Mouse (Mus musculus) midbrain, embryonic 11.5 days (tissue): ENCODE data around the gene Axin2. TPM values are rescaled to one million over a fixed set of nuclear protein-coding genes. Genes with fewer than 3 reads are reported as not detected.

Experiments used
- ATAC-seq: fragments of 200-750 bp; cut with Nextera tagmentation; 2 replicates; pipeline ENCODE4 v1.8.0; 2017; ENCODE audit warnings: moderate TSS enrichment, moderate library complexity; ENCODE audit not compliant: low FRiP score
- DNase-seq: peaks from one replicate; pipeline ENCODE4 v3.0.0; 2015; ENCODE audit warnings: low spot score; ENCODE audit errors: missing footprints
- H3K27ac ChIP-seq: fragments of 300-500 bp; sonication (generic); 2 replicates; pipeline ENCODE4 v1.5.1; 2014; ENCODE audit warnings: low read depth, low read length
- H3K27me3 ChIP-seq: fragments of 300-500 bp; sonication (generic); 2 replicates; pipeline ENCODE4 v1.6.1; 2014; ENCODE audit warnings: mild to moderate bottlenecking, low read length, moderate library complexity, mixed read lengths; ENCODE audit not compliant: control insufficient read depth, insufficient read depth
- H3K36me3 ChIP-seq: fragments of 300-500 bp; sonication (generic); 2 replicates; pipeline ENCODE4 v1.6.1; 2014; ENCODE audit warnings: mild to moderate bottlenecking, low read length, moderate library complexity, mixed read lengths; ENCODE audit not compliant: control insufficient read depth, insufficient read depth
- H3K4me1 ChIP-seq: fragments of 300-500 bp; sonication (generic); 2 replicates; pipeline ENCODE4 v1.6.1; 2014; ENCODE audit warnings: low read length; ENCODE audit not compliant: control insufficient read depth, insufficient read depth
- H3K4me2 ChIP-seq: fragments of 300-500 bp; sonication (generic); 2 replicates; pipeline ENCODE4 v1.6.1; 2014; ENCODE audit warnings: mild to moderate bottlenecking, moderate library complexity
- H3K4me3 ChIP-seq: fragments of 300-500 bp; sonication (generic); 2 replicates; pipeline ENCODE4 v1.5.1; 2014; ENCODE audit warnings: low read depth, low read length
- H3K9ac ChIP-seq: fragments of 300-500 bp; sonication (generic); 2 replicates; pipeline ENCODE4 v1.6.1; 2014; ENCODE audit warnings: low read length
- H3K9me3 ChIP-seq: fragments of 300-500 bp; sonication (generic); 2 replicates; pipeline ENCODE4 v1.6.1; 2016; ENCODE audit warnings: low read length; ENCODE audit not compliant: control insufficient read depth
- WGBS: fragments of 180-500 bp; shearing (Covaris S2); extraction: QIAGEN DNeasy Blood & Tissue Kit; methylation state at CpG from one replicate; pipeline ENCODE4 v1.1.7; 2014; 5-methylcytosine and 5-hydroxymethylcytosine counted together
- polyA plus RNA-seq: library from polyadenylated mRNA; unstranded; fragments of >200 nt; fragmentation: Nextera tagmentation; extraction: Ambion mirVana; gene quantifications from 2 replicates; pipeline ENCODE4 v1.2.1, GENCODE M21; 2014

Axin2 gene
- polyA plus RNA-seq, 1 experiment from 2014 or later: 23.1 TPM

DNA sequence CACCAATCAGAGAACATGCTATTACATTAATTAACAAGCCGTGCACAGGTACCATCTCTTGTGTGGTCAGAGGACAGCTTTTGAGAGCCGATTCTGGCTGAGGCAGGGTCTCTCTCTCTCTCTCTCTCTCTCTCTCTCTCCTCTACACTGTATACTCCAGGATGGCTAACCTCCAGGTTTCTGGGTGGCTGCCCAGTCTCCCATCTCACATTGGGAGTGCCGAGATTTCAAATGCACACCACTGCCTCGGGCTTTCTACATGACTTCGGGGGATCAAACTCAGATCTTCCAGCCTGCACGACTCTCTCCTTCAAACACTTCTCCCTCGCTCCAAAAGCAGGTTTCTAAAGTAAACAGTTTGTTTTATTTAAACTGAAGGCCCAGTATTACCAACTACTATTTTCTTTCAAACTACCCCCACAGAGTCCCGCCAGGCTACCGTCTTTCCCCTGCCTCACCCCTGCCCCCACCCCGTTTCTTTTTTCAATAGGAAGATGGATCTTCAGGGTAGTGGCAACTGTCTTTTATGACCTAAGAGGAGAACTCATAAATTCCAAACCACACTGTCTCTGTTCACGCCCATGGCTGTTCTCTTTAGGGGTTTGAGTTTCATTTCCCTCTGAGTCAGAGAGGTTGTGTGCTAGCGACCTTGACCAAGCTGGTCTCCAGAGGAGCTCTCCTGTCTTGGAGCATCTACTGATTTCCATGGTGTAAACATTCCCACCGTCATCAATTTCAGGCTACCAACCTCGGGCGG, 43.5 kb downstream of the Axin2 start:
- Histone ChIP-seq H3K27ac (no peak overlapping the region), H3K36me3 (no peaks in the 10 kb centered on the region), H3K27me3 (no peaks in the 10 kb centered on the region), H3K4me2 (no peak overlapping the region), H3K9me3 (no peaks in the 10 kb centered on the region), H3K9ac (no peak overlapping the region), H3K4me1 (peaks cover 6% of the 10 kb centered on the region; the same call in 1 of the 2 replicates), H3K4me3 (no peak overlapping the region)
- ATAC-seq (no peak), DNase-seq (no peak)
- 84% methylated on average over 15 of the region's 15 CpGs for WGBS

GRCm38 (mm10) chr11:108965740-108966139, 45.6 kb downstream of the Axin2 start:
- DNase-seq: no peak
- no peak for ATAC-seq
- Histone ChIP-seq H3K4me2 (no peak overlapping the region), H3K4me1 (peaks cover 6% of the 10 kb centered on the region; the same call in 1 of the 2 replicates), H3K27ac (no peak overlapping the region), H3K9ac (no peak overlapping the region), H3K9me3 (no peaks in the 10 kb centered on the region), H3K4me3 (no peak overlapping the region), H3K27me3 (no peaks in the 10 kb centered on the region), H3K36me3 (no peaks in the 10 kb centered on the region)
- WGBS: 78% methylated on average over 6 of the region's 6 CpGs

DNA sequence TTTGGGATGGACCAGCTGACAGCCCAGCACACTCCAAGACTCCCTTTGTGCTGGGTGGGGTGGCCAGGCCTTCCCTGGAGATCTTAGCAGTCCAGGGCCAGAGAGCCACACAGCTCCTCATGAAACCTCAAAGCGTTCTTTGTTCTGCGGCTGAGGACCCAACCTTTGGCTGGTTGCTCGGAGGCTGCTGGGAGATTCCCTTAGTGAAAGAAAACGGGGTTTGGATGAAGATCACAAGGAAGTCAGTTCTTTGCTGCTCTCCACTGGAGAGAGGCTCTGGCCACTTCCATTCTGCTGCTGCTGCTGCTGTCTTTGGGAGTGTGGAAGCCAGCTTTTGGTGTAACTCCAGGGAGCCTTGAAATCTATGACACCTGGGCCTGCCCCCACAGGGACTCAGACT, 53.3 kb downstream of the Axin2 start:
- Histone ChIP-seq H3K36me3 (no peaks in the 10 kb centered on the region), H3K27ac (no peak overlapping the region), H3K9ac (no peak overlapping the region), H3K4me2 (no peak overlapping the region), H3K27me3 (no peaks in the 10 kb centered on the region), H3K4me3 (no peak overlapping the region), H3K9me3 (no peaks in the 10 kb centered on the region), H3K4me1 (peaks cover 7% of the 10 kb centered on the region)
- WGBS: 49% methylated on average over 4 of the region's 4 CpGs
- DNase-seq (no peak), ATAC-seq (no peak)

- no peak overlapping the region for H3K4me2 ChIP-seq
- H3K27me3 ChIP-seq: no peaks in the 10 kb centered on the region
- no peak overlapping the region for H3K4me3 ChIP-seq
- ATAC-seq (no peak), DNase-seq (no peak)
- H3K4me1 ChIP-seq: peaks cover 7% of the 10 kb centered on the region
- H3K36me3 ChIP-seq: no peaks in the 10 kb centered on the region
- no peaks in the 10 kb centered on the region for H3K9me3 ChIP-seq
- H3K27ac ChIP-seq: no peak overlapping the region
- no peak overlapping the region for H3K9ac ChIP-seq
- 50% methylated on average over 5 of the region's 5 CpGs for WGBS
These were observed 53.7 kb downstream of the Axin2 start for GRCm38 (mm10) chr11:108973866-108974265.

- no peaks in the 10 kb centered on the region for H3K9me3 ChIP-seq
- H3K9ac ChIP-seq: no peak overlapping the region
- H3K4me1 ChIP-seq: peaks cover 7% of the 10 kb centered on the region
- no peak for DNase-seq
- H3K4me3 ChIP-seq: no peak overlapping the region
- H3K27ac ChIP-seq: no peak overlapping the region
- ATAC-seq: no peak
- H3K36me3 ChIP-seq: no peaks in the 10 kb centered on the region
- WGBS: 14% methylated on average over 11 of the region's 11 CpGs
- no peak overlapping the region for H3K4me2 ChIP-seq
- H3K27me3 ChIP-seq: no peaks in the 10 kb centered on the region
These were observed 55.4 kb downstream of the Axin2 start for GRCm38 (mm10) chr11:108975583-108975982.

- H3K27ac ChIP-seq: no peak overlapping the region
- no peaks in the 10 kb centered on the region for H3K27me3 ChIP-seq
- no peaks in the 10 kb centered on the region for H3K36me3 ChIP-seq
- no peaks in the 10 kb centered on the region for H3K9me3 ChIP-seq
- H3K4me2 ChIP-seq: no peak overlapping the region
- H3K9ac ChIP-seq: no peak overlapping the region
- H3K4me3 ChIP-seq: no peak overlapping the region
- DNase-seq: no peak
- WGBS: 87% methylated on average over 12 of the region's 12 CpGs
- ATAC-seq: no peak
- no peaks in the 10 kb centered on the region; the same call in 1 of the 2 replicates for H3K4me1 ChIP-seq
These were observed 60.4 kb downstream of the Axin2 start for GRCm38 (mm10) chr11:108980530-108980929.

GRCm38 (mm10) chr11:108981012-108981411, 60.9 kb downstream of the Axin2 start:
- H3K27ac ChIP-seq: no peak overlapping the region
- no peak for ATAC-seq
- DNase-seq: no peak
- no peak overlapping the region for H3K4me3 ChIP-seq
- no peak overlapping the region for H3K9ac ChIP-seq
- 91% methylated on average over 8 of the region's 8 CpGs for WGBS
- no peaks in the 10 kb centered on the region for H3K4me1 ChIP-seq
- no peaks in the 10 kb centered on the region for H3K36me3 ChIP-seq
- H3K4me2 ChIP-seq: no peak overlapping the region
- no peaks in the 10 kb centered on the region for H3K9me3 ChIP-seq
- no peaks in the 10 kb centered on the region for H3K27me3 ChIP-seq

- ATAC-seq: no peak
- Histone ChIP-seq H3K27ac (no peak overlapping the region), H3K4me1 (no peaks in the 10 kb centered on the region), H3K9ac (no peak overlapping the region), H3K36me3 (no peaks in the 10 kb centered on the region), H3K27me3 (no peaks in the 10 kb centered on the region), H3K4me2 (no peak overlapping the region), H3K9me3 (no peaks in the 10 kb centered on the region), H3K4me3 (no peak overlapping the region)
- DNase-seq: no peak
- 67% methylated on average over 7 of the region's 7 CpGs for WGBS
These were observed 63.4 kb downstream of the Axin2 start for GRCm38 (mm10) chr11:108983409-108984064.

- no peak overlapping the region for H3K9ac ChIP-seq
- no peaks in the 10 kb centered on the region for H3K4me1 ChIP-seq
- H3K36me3 ChIP-seq: no peaks in the 10 kb centered on the region
- no peaks in the 10 kb centered on the region for H3K9me3 ChIP-seq
- H3K27me3 ChIP-seq: no peaks in the 10 kb centered on the region
- 80% methylated on average over 5 of the region's 5 CpGs for WGBS
- no peak overlapping the region for H3K27ac ChIP-seq
- no peak overlapping the region for H3K4me3 ChIP-seq
- ATAC-seq (no peak), DNase-seq (no peak)
- no peak overlapping the region for H3K4me2 ChIP-seq
These were observed 64.7 kb downstream of the Axin2 start for GRCm38 (mm10) chr11:108984711-108985419.
